Mouse (Mus musculus) Muller cell, postnatal 12 days (primary cell): ENCODE measurements around the gene Acap2.

Experiments
- DNase-seq: peaks from one replicate; pipeline ENCODE4 v3.0.0-alpha.2; 2015; ENCODE audit errors: inconsistent ontology term

The Acap2 gene

DNA sequence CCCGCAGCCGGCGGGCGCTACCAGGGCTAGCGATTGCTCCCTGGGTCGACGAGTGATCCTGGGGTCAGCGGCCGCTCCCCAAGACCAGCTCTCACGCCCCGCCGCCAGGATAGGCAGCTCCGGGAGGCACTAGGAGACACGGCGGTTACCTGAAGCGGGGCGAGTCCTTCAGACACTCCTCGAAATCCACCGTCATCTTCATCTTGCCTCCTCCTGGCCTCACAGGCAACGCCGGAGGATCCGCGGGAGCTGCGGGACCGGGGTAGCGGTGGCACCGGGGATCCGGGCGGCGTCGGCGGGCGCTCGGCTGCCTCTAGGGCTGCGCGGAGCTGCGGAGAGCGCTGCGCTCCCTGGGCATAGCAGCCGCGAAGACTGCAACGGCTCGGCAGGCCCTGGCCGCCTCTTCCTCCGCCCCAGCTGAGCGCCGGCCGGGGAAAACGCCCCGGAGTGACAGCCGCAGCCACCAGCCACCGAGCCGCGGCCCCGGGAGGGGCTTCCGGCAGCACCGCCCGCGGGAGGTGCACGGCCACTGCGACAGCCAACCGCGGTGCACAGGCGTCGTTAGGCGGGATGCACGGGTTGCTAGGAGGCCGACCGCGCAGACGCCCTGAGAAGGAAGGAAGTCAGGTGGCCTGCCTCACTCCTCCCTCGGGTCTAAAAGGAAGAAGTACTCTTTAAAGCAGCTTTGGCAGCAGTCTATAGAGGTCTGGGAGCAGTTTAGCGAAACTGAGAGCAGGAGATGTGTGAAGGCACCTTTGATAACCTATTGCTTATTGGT lies at the start of gene Acap2:
Gene Acap2, minus strand, starts transcription at position 456 of the 778 bp plus-strand sequence.
- DNase-seq, result peak; percentile 98

DNA sequence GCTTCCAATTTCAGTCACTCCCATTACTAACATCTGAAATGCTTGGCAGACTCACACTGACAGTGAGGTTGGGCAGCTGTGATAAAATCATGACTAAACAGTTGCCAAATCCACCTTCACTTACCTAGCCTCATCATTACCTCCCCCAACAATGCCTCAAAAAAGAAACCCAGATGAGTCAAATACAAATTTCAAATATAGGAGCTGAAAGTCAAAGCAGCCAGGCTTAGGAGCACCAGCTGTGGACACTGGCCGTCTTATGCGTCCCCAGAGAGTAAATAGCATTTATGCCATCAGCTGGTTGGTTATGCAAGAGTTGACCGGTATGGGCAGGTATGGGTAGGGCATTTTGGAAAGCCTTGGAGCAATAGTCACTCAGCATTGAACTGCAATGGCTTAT lies 48.4 kb upstream of the Acap2 start:
- DNase-seq, result no peak

DNA sequence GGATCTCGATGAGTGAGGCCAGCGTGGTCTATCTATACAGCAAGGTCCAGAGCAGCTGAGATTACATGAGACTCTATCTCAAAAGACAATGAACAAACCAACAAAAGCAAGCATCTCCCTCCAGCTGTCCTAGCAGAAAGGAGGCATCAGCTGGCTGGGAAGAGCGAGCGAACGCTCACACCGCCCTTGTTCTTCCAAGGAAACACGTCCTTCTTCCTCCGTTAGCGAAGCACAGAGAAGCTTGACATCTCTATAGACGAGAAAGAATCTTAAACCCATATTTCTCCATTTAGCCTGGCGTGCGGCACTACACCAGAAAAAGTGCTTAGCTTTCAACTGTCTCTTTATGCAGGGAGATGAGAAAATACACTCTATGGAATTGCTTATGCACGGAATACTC lies 47.7 kb upstream of the Acap2 start:
- DNase-seq, result no peak

DNA sequence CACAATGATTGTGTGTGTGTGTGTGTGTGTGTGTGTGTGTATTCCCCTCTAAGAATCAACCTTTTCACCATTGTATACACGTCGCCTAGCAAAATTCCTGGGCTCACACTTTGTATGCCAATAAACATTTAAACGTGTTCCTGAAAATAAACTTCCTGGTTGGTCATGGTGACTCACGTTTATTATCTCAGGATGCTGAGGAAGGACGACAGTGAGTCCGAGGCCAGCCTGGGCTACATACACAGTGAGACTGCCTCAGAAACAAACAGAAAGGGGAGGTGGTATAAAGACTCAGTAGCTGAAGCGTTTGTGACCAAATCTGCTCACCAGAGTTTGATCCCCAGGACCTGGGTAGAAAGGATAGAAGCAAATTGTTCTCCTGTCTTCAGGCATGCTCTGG lies 46.4 kb upstream of the Acap2 start:
- no peak for DNase-seq

DNA sequence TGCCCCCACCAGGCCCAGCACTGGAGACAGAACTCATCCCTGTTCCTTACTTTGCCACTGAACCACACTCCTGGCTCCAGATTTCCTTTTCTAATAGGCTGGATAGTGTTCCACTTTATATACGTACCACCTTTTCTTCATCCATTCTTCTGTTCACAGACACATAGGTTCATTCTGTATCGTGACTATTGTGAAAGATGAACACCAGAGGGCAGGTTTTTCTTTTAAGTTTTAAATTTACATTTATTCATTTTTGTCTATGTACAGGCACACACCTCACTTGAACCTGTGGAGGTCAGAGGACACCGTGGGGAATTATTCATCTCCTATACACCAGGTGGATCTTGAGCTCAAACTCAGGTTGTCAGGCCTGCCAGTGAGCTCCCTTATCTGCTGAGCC lies 43.0 kb upstream of the Acap2 start:
- DNase-seq, result no peak

DNA sequence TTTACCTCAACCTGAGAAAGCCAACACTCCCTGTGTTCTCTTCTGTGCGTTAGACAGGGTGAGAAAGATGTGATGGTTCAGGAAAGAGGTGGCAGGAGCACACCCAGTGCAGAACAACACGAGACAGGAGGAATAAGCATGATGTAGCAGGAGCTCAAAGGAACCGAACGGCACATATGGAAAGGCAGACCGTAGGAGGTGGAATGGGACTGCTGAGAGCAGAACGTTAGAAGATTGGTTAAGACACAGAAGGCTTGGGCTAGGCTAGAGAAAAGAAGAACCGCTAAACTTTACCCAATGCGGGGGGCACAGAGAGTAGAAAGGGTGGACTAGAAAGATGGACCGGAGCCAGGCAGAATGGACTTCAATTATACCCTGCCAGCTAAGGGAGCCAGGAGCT lies 40.4 kb upstream of the Acap2 start:
- DNase-seq, result no peak

DNA sequence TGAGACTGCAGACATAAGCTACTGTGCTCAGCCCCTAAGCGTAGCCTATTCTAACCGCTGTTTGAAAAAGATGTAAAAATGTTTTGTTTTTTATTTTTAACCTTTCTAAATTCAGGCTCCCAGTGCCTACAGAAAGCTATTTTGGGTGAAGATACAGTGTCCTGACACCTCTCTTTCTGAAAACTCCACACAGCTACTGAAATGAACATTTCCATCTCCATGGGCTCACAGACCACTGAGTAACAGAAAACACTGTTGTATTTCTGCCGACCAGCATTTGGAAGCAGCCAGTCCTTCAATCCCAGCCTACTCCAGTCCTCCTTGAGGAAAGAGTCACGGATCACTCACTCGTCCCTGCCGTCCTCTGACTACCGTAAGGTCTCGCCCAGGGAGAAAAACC lies 39.5 kb upstream of the Acap2 start:
- no peak for DNase-seq

DNA sequence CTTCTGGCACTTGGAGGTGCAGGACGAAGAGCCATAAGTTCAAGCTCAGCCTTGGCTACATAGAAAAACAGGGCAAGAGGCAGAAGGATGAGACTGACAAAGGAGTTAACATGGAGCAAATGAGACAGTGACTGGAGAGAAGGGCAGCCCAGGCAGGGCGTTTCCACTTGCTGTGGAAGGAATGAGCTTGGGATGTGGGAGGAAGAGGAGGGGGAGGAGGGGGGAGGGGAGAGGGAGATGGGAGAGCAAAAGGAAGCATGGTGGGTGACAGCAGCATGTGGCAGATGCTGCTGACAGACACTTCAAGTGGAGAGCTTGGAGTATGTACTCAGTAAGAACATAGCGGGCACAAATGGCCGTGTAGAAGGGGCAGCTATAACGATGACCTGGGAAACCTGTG lies 37.2 kb upstream of the Acap2 start:
- DNase-seq, result no peak

DNA sequence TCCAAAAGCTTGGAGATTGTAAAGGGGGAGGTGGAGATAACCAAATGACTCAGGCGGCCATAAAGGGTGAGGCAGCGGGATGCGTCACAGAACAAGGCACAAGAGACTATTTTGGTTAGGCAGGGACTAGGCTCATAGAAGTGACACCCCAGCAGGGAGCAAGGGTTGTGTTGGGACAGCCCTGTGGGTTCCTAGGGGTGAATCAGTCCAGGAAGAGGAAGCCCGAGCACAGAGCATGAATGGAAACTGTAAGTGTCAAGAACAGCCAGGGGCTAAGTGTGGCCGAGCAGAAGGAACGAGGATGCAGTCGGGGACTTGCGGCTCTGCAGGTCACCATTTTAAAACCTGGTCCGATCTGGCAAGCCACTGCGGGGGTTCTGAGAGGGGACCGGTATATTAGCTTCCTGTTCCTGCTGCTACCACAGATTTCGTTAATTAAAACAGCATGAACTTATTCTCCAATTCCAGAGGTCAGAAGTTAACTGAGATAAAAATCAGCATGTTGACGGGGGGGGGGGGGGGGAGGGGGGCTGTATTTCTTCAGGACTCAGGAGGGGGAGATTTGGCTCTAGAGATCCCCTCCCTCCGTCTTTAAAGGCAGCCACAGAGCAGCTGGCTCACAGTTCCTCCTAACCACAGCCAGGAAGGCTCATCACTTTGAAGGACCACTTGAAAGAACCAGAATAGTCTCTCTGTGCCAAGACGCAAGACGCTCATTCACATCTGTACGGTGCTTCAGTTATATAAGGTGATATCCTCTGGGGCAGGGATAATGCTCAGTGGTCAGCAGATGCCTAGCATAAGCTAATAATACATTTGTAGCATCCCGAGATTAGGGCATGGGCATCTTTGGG lies 34.6 kb upstream of the Acap2 start:
- peak; percentile 45 for DNase-seq

DNA sequence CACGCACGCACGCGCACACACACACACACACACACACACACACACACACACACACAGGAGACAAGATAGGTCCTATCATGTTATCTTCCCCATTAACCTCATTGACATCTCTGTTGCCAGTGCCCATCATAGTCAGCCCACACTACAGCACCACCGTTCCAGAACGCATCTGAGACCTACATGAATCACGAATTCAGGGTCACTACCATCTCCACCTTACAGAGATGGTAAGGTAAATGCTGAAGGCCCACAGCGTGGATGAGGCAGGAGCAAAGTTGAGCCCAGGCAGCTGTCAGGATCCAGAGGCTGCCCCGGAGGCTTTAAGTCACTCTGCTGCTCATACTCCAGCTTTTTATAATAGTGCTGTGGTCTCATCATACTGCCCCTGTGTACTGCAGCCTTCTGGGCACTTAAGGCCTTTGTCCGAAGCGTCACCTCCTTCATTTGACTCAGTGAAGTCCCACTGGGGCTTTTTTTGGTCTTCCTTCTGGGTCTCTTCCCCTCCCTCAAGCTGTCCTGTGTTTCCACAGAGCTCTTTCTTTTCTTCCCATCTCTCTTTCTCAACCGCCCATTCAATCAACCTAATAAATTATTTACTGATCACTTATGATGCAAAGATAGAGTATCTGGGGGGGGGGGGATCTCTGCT lies 33.9 kb upstream of the Acap2 start:
- no peak for DNase-seq

DNA sequence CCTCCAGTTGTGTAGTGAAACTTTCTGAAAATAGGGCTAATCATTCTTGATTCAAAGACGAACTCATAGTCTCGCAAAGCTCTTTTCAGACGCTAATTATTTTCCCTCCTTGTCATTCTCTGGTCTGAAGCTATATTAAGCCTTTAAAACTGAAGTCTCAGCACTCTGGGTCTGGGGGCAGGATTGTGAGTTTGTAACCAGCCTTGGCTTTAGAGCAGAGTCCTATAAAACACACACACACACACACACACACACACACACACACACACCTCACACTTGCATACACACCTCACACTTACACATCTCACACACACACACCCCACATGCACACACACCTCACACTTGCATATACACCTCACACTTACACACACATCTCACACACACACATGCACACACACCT lies 33.3 kb upstream of the Acap2 start:
- no peak for DNase-seq

DNA sequence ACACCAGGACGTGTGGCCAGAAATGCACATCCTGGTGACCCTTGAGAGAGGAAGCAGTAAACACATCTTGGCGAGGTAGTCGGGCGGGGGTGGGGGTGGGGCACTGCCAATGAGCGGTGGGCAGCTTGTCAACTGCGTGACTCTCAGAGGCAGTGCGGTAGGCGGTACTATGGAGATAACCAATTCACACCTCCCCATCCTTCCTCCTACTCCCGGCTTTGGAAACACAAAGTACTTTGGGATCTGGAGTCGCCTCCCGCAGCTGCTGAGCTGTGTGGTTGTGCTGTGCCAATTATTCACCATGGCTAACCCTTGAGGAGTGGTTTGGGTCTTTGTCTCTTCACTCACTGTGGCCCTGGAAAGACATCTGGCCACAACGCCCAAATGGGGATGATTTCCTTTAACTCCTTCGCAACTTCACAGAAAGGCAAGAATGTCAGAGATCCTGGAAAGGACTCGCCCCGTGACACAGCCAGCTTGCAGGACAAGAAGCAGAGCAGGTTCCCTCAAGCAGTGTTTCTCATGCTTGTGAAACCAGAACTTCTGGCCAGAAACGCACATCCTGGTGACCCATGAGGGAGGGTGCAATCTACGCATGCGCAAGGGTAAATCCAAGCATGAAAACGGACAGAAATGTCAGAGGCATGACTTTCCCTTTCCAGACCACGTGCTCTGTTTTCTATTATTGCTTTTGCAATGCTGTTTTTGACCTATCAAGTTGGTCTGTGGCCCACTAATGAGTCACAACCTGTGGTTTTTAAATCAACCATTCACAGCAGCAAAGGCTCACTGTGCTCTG lies 32.7 kb upstream of the Acap2 start:
- DNase-seq, result peak; percentile 86

DNA sequence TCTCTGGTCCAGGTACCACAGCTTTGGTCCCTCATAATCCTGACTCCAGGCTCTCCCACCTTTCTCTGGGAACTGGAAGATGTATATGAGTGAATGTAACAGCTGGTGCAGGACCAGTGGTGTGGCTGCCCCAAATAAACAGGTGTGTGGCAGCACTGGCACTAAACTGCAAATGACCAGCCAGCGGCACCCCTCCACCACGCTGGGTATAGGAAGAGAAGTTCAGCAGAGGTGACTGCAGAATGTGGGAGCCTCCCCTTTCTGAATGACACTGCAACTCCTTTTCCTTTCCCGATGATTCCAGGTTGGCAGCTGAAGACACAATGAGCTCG lies 32.1 kb upstream of the Acap2 start:
- DNase-seq, result no peak

DNA sequence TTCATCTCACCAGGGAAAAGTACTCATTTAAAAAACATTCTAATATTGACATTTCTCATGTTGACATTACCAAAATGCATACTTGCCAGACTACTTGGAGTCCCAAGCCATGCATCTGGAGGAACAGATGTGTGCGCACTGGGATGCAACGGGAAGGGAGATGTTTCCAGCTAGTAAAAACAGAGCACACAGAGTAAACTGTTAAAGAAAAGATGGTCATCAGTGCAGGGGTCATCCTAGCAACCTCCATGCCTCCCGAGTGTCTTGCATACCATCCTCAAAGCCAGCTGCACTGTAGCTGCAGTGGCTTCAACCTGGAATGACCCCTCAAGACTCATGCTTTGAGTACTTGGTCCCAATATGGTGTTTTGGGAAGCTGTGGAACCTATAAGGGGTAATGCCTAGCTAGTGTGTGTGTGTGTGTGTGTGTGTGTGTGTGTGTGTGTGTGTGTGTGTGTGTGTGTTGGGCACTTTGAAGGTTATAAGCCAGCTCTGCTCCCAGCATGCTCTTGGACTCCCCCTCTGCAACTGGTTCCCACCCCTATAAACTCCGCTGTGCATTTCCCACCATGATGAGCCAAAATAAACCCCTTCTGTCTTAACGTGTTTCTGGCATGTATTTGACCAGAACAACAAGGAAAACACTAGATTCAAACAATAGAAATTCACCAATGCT lies 31.6 kb upstream of the Acap2 start:
- no peak for DNase-seq

DNA sequence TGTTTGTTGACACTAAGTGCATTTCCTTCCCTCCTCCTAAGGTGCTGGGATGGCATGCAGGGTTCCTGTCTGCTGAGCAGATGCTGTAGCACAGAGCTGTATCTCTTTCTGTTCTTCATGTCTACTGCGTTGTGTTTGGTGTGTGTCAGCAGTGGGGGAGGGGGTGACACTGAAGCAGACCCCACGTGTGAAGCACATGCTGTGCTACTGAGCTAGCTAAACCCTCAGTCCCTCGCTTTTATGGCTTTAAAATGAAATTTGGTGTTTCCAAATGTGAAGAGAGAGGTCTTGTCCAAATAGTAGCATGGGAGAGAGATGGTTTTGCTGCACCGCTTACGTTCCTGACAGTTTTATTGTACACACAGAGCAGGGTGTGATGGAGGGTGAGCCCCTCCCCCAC lies 30.5 kb upstream of the Acap2 start:
- no peak for DNase-seq

DNA sequence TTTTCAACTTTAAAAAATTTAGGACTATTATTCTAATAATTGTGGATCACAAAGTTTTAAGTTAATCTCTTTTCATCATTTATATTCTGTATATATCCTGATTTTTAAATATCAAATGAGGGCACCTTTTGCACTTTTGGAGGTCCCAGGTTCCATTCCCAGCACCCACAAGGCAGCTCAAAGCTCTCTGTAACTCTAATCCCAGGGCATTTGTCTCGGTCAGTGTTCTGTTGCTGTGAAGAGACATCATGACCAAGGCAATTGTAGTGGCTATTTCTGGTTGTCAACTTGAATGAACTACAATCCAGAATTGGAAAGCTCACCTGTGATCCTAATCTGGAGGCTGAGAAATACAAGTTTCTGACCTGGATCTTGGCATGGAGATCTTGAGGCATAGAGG lies 26.7 kb upstream of the Acap2 start:
- DNase-seq, result no peak

DNA sequence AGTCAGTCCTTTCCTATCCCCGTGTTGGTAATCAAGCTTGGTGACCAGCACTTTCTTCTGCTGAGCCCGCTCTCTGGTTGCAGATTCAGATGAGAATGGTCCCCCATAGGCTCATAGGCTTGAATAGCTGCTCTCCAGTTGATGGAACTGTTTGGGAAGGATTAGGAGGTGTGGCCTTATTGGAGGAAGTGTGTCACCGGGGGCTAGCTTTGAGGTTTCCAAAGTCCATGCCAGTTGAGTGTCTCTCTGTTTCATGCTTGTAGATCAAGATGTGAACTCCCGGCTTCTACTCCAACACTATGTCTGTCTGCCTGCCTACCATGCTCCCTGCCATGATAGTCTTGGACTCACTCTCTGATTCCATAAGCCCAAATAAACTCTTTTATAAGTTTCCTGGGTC lies 14.2 kb upstream of the Acap2 start:
- no peak for DNase-seq

DNA sequence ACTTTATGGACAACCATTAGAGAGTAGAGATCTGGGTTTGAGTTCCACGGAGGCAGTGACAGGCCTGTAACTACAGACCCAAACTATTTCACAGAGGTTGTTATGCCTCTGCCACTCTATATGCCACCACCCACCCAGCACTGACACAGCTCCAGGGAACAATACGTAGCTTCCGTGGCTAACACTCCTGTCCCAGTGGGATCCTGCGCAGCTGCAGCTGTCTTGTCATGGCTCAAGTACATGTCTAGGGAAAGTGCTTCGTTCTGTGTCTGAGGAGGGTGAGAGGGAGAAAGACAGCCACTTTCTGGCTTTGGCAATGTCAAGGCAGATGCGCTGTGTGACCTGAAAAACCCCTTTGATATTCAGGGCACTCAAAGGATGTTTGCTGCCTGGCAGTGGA lies 12.4 kb upstream of the Acap2 start:
- DNase-seq, result no peak

DNA sequence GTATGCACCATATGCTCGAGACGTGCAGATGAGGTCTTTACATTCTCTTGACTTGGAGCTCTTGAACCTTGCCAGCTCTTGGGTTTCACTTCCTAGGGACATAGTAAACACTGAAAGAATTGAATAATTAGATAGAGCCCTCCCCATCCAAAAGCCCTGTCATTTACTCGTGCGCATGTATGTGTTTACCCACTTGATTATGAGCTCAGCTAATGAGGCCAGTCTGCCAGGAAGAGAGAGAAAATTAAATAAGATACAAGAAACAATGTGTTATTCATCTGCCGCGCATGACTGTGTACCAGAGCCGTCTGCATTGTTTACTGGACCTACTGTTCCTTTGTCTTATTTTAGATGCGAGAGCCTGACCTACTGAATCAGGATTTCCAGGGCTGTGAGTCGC lies 10.5 kb upstream of the Acap2 start:
- DNase-seq, result peak; percentile 76

DNA sequence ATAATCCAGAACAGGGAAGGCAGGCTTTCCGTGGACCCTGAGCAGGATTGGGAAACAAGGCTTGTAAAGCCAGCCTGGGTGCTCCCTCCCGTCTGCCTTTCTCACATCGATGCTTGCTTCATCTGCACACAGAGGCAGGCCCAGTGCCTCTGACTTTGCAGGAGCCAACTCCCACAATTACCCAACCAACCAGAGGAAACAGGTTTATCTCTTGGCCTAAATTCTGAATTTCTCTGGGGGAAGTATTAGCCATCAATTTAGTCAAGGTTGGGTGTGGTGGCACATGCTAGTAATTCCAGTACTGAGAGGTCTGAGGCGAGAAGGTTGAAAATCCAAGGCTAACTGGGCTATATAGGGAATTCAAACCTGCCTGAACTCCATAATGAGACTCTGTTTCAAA lies 9.4 kb upstream of the Acap2 start:
- no peak for DNase-seq

DNA sequence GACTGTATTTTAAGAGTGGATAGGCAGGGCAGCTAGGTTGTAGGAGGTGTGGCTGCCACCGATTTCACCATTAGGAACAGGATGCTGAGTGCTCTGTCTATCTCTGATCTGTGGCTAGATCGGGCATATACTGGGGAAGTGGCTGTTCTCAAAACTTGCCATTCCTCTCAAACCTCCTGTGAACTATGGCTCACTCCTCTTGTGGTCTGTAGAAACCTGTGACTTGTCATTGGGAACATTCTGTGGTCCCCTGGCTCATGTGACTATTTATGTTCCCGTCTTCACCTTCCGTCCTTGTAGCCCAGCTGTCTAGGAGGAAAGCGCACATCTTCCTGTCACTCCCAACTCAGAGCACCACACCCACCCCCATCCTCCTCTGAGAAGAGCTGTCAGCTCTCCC lies 8.9 kb upstream of the Acap2 start:
- DNase-seq, result no peak

DNA sequence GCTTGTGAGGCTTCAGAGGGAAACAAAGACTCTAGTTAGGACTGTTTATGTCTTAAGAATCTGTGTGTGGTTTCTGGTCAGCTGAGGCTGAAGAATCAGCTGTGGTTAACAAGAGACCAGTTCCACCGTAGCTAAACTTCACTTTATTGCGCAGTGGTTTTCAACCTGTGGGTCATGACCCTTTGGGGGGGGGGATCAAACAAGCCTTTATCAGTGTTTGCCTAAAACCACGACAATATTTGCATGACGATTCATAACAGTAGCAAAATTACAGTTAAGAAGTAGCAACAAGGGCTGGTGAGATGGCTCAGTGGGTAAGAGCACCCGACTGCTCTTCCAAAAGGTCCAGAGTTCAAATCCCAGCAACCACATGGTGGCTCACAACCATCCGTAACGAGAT lies 4.7 kb upstream of the Acap2 start:
- no peak for DNase-seq
